Mouse (Mus musculus) lung, embryonic 14.5 days (tissue): ENCODE data around the gene Aff3. TPM values are rescaled to one million over a fixed set of nuclear protein-coding genes. Genes with fewer than 3 reads are reported as not detected.

Experiments
- ATAC-seq: fragments of 200-750 bp; cut with Nextera tagmentation; 2 replicates; pipeline ENCODE4 v1.8.0; 2017; ENCODE audit warnings: mild to moderate bottlenecking, moderate TSS enrichment, moderate library complexity; ENCODE audit not compliant: insufficient read depth
- DNase-seq: peaks from one replicate; pipeline ENCODE4 v3.0.0-alpha.2; 2015
- H3K27ac ChIP-seq: fragments of 300-500 bp; sonication (generic); 2 replicates; pipeline ENCODE4 v1.5.1; 2014; ENCODE audit warnings: low read depth, mild to moderate bottlenecking, moderate library complexity
- H3K27me3 ChIP-seq: fragments of 300-500 bp; sonication (generic); 2 replicates; pipeline ENCODE4 v1.6.1; 2014; ENCODE audit warnings: low read length, control low read depth; ENCODE audit not compliant: insufficient read depth
- H3K36me3 ChIP-seq: fragments of 300-500 bp; sonication (generic); 2 replicates; pipeline ENCODE4 v1.6.1; 2014; ENCODE audit warnings: control low read depth; ENCODE audit not compliant: insufficient read depth
- H3K4me1 ChIP-seq: fragments of 300-500 bp; sonication (generic); 2 replicates; pipeline ENCODE4 v1.6.1; 2014; ENCODE audit warnings: antibody characterized with exemption, control low read depth; ENCODE audit not compliant: insufficient read depth
- H3K4me2 ChIP-seq: fragments of 300-500 bp; sonication (generic); 2 replicates; pipeline ENCODE4 v1.6.1; 2014; ENCODE audit warnings: mild to moderate bottlenecking
- H3K4me3 ChIP-seq: fragments of 300-500 bp; sonication (generic); 2 replicates; pipeline ENCODE4 v1.5.1; 2014; ENCODE audit warnings: low read depth, low read length
- H3K9ac ChIP-seq: fragments of 300-500 bp; sonication (generic); 2 replicates; pipeline ENCODE4 v1.6.1; 2014
- H3K9me3 ChIP-seq: fragments of 300-500 bp; sonication (generic); 2 replicates; pipeline ENCODE4 v1.6.1; 2016; ENCODE audit warnings: low read depth, low read length, control low read depth
- CTCF ChIP-seq: IDR thresholded peaks from 2 replicates; pipeline ENCODE4 v1.5.1; 2016; ENCODE audit warnings: antibody characterized with exemption, low read depth
- WGBS: fragments of 180-500 bp; shearing (Covaris S2); extraction: QIAGEN DNeasy Blood & Tissue Kit; methylation state at CpG from one replicate; pipeline ENCODE4 v1.1.7; 2014; 5-methylcytosine and 5-hydroxymethylcytosine counted together
- polyA plus RNA-seq: library from polyadenylated mRNA; unstranded; fragments of >200 nt; fragmentation: Nextera tagmentation; extraction: Ambion mirVana; gene quantifications from 2 replicates; pipeline ENCODE4 v1.2.1, GENCODE M21; 2014

The Aff3 gene
- polyA plus RNA-seq, 1 experiment from 2014 or later = 15.2 TPM

DNA sequence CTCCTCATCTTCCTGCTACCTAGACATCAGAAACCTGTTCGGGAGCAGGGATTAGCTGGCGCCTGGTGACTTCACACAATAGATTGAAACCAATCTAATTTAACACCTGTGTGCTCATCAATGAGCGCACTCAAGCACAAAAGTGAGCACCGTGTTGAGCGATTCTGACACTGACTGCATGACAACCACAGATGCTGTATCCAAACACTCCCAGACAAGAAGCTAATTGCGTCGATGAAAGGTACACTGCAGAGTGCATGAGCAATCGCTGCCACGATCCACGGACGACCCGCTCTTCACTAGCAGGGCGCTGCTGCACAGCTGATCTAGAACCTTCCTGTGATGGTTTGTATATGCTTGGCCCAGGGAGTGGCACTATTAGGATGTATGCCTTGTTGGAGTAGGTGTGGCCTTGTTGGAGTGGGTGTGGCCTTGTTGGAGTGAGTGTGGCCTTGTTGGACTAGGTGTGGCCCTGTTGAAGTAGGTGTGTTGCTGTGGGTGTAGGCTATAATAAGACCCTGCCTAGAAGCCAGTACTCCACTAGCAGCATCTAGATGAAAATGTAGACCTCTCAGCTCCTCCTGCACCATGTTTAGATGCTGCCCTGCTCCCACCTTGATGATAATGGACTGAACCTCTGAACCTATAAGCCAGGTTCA is 161.2 kb downstream of the Aff3 start:
- no peak overlapping the region for H3K4me2 ChIP-seq
- no peaks in the 10 kb centered on the region for H3K27me3 ChIP-seq
- no peak for TF ChIP-seq CTCF
- WGBS = 88% methylated on average over 13 of the region's 13 CpGs
- H3K4me3 ChIP-seq = no peak overlapping the region
- no peak overlapping the region for H3K27ac ChIP-seq
- ATAC-seq (no peak), DNase-seq (no peak)
- no peaks in the 10 kb centered on the region for H3K4me1 ChIP-seq
- H3K9me3 ChIP-seq = no peaks in the 10 kb centered on the region
- no peaks in the 10 kb centered on the region for H3K36me3 ChIP-seq
- H3K9ac ChIP-seq = no peak overlapping the region

DNA sequence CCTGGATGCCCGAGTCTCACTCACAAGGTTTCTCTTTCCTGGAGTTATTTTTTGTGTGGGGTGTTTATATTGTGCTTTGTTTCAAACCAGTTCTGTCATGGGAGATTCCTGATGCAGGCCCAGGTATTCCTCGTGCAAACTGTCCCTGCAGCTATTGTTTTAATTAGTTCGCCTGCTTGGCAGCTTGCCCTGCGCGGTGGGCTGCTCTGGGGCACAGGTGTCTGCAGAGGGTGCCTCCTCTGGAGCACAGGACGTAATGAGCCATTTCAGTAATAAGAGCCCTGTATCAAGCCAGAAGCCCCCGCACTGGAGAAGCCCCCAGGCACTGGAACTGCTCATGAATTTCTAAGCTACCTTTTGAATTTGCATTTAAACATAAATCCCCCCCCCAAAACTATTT is 162.0 kb downstream of the Aff3 start:
- Histone ChIP-seq H3K27ac (no peak overlapping the region), H3K4me3 (no peak overlapping the region), H3K9ac (no peak overlapping the region), H3K4me1 (no peaks in the 10 kb centered on the region), H3K4me2 (no peak overlapping the region), H3K36me3 (no peaks in the 10 kb centered on the region), H3K27me3 (no peaks in the 10 kb centered on the region), H3K9me3 (no peaks in the 10 kb centered on the region)
- WGBS = 63% methylated on average over 7 of the region's 7 CpGs
- no peak for TF ChIP-seq CTCF
- no peak for ATAC-seq
- no peak for DNase-seq

DNA sequence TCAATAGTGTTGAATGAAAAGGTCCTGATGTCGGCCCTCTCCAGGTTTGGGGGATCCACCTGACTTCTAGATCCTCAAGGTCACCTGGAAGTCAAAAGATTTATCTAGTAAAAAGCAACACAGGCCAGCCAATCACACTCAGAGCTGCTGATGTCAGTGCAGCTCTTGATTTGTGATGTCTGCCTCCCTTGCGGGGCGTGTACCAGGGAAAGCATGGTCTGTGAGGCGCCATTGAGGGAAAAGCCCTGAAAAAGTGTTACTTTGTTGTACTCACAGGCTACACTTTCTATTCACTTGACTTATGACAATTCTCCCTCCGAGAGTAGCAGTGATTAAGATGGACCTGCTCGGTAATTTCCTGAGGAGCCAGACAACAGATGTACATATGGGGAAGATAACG is 163.5 kb downstream of the Aff3 start:
- Histone ChIP-seq H3K27ac (no peak overlapping the region), H3K27me3 (no peaks in the 10 kb centered on the region), H3K9me3 (no peaks in the 10 kb centered on the region), H3K9ac (no peak overlapping the region), H3K4me1 (no peaks in the 10 kb centered on the region), H3K4me2 (no peak overlapping the region), H3K36me3 (no peaks in the 10 kb centered on the region), H3K4me3 (no peak overlapping the region)
- WGBS = 71% methylated on average over 7 of the region's 7 CpGs
- no peak for TF ChIP-seq CTCF
- DNase-seq (no peak), ATAC-seq (no peak)

DNA sequence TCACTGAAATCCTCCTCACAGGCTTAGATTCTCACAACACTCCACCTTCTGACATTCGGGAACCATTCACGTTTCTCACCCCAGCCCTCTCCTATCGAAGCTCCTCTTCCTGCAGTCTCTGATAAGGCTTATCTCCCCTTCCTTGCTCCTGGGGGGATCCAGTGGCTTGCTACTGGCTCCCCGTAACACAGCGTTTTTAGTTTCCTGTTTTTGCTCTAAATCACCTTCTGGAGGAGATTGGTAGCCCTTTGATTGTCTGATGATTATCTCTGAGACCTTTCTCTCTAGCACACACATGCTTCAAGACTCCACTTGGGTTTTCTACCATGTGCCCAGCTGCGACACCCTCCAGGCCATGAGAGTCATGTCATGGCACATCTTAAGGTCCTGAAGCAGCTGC is 165.3 kb downstream of the Aff3 start:
- TF ChIP-seq CTCF = no peak
- Histone ChIP-seq H3K27me3 (no peaks in the 10 kb centered on the region), H3K4me1 (no peaks in the 10 kb centered on the region), H3K4me2 (no peak overlapping the region), H3K36me3 (no peaks in the 10 kb centered on the region), H3K9me3 (no peaks in the 10 kb centered on the region), H3K4me3 (no peak overlapping the region), H3K9ac (no peak overlapping the region), H3K27ac (no peak overlapping the region)
- DNase-seq (no peak), ATAC-seq (no peak; the same call in 1 of the 2 replicates)
- 30% methylated on average over 6 of the region's 6 CpGs for WGBS

DNA sequence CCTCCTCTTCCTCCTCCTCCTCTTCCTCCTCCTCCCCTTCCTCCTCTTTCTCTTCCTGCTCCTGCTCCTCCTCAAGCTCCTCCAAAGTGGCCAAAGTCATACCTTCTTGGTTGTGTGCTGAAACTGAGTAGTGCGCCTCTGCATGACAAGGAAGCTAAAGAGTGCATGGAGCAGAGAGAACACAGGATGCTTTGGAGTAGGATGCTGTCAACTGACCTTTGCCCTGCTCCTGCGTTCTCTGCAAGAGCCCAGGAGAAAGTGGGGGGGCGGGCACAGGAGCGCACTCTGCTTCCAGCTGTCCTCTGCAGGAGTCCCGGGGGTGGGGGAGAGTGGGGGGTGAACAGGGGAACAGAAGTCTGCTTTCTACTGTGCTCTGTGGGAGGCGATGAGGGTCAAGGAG is 167.2 kb downstream of the Aff3 start:
- ATAC-seq (no peak), DNase-seq (no peak)
- Histone ChIP-seq H3K4me3 (no peak overlapping the region), H3K9me3 (no peaks in the 10 kb centered on the region), H3K4me2 (no peak overlapping the region), H3K4me1 (no peaks in the 10 kb centered on the region), H3K9ac (no peak overlapping the region), H3K36me3 (no peaks in the 10 kb centered on the region), H3K27me3 (no peaks in the 10 kb centered on the region), H3K27ac (no peak overlapping the region)
- 33% methylated on average over 6 of the region's 6 CpGs for WGBS
- no peak for TF ChIP-seq CTCF

DNA sequence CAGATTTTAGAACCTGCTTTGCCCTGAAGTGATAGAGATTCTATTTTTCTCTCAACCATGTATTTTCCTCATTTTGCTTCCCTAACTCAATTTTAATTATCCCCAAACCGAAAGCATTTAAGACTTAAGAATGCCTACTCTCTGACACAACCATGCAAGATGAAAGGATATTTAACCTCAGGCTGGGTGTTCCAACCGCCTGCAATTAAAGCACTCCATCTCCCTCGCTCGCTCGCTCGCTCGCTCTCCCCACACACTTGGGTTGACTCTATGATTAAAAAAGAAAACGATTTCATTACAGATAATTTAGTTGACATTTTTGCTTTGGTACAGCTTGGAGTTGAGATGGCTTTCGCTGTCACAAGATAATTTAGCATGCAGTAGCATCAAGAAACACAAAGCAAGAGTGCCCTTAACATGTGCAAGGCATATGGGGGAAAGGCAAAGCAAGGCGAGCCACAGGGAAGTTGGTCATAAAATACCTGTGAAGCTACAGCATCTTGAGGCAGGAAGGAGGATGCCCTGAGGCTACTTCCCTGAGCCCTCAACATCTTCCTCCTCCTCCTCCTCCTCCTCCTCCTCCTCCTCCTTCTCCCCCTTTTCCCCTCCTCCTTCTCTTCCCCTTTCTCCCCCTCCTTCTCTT is 167.7 kb downstream of the Aff3 start:
- no peak for TF ChIP-seq CTCF

DNA sequence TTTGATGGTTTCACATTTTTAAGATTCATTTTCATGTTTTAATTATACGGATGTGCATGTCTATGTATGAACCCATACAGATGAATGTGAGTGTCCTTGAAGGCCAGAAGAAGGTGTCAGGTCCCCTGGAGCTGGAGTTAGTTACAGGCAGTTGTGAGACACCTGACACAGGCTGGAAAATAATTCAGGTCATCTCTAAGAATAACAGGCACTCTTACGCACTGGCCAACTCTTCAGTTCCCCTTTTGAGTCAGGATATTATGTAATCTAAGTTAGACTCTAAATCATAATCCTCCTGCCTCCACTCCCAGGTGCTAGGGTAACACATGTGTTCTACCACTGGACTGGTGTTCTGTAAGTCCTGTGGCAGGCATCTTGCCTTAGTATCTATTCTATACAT is 169.5 kb downstream of the Aff3 start:
- no peaks in the 10 kb centered on the region for H3K36me3 ChIP-seq
- no peaks in the 10 kb centered on the region for H3K27me3 ChIP-seq
- no peak overlapping the region for H3K9ac ChIP-seq
- no peaks in the 10 kb centered on the region for H3K4me1 ChIP-seq
- no peaks in the 10 kb centered on the region for H3K9me3 ChIP-seq
- no peak for TF ChIP-seq CTCF
- H3K27ac ChIP-seq = no peak overlapping the region
- H3K4me2 ChIP-seq = no peak overlapping the region
- H3K4me3 ChIP-seq = no peak overlapping the region
- ATAC-seq = no peak
- WGBS = 96% methylated on average over 2 of the region's 2 CpGs
- DNase-seq = no peak

More for the DNA sequence above, 167.7 kb downstream of the Aff3 start:
- no peak overlapping the region for H3K9ac ChIP-seq
- no peak for ATAC-seq
- H3K4me3 ChIP-seq = no peak overlapping the region
- H3K36me3 ChIP-seq = no peaks in the 10 kb centered on the region
- WGBS = 84% methylated on average over 10 of the region's 10 CpGs
- H3K9me3 ChIP-seq = no peaks in the 10 kb centered on the region
- DNase-seq = no peak
- no peaks in the 10 kb centered on the region for H3K4me1 ChIP-seq
- no peaks in the 10 kb centered on the region for H3K27me3 ChIP-seq
- no peak overlapping the region for H3K4me2 ChIP-seq
- H3K27ac ChIP-seq = no peak overlapping the region
